Mouse (Mus musculus): ENCODE results near the gene Col19a1.
A peak's percentile ranks its signal among the peaks of the same experiment; 100 is the strongest.

The Col19a1 gene

GRCm38 (mm10) chr1:24461305-24461887 lies 125.9 kb downstream of the Col19a1 start:
- DNase-seq (ENCODE audit: low spot score): no peak

DNA sequence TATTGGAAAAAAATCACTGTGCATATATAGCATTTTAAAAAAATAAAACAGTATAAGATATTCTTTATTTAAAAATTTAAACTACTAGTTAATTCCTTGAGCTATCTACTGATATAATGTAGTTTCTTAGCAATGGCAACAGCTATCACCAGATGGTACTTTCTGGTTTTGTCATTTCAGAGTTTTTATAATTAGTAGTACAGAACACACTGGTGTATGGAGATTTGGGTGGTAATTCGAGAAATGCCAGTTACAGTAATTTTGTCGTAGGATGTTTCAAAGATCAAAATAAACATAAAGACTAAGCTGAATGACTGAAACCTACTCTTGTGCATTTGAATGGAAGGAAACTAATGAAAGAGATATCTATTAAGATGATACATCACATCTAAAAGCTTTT lies 129.3 kb downstream of the Col19a1 start:
- no peak for DNase-seq (ENCODE audit: low spot score)

DNA sequence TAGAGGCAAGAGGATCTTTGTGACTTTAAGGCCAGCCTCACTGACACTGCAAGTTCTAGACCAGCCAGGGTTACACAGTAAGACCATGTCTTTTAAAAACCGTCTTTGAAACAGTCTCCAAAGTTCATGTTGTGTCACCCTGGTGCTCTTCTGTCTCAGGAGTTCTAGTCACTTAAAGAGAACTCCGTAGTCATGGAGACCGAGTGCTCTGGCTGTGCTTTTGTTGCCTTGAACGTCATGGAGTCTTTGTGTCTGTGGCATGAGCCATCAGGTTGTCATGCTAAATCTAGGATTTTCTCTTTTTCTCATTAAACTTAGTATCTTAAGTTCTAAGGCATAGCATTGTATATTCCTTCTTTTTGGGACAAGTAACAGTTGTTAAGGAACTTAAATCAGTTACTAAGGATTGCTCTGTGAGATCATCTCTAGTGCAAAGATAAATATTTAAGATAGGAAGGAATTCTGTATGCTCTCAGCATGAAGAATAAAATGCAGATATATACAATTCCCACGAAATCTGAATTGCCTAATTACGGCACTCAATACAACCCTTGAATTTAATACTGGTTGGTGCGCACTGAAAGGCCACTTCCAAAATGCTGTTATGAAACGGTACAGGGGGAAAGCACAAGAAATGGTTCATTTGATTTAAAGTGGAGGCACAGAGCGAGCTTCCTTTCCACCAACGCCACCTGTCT lies 134.6 kb downstream of the Col19a1 start:
- no peak for DNase-seq (ENCODE audit: low spot score)

DNA sequence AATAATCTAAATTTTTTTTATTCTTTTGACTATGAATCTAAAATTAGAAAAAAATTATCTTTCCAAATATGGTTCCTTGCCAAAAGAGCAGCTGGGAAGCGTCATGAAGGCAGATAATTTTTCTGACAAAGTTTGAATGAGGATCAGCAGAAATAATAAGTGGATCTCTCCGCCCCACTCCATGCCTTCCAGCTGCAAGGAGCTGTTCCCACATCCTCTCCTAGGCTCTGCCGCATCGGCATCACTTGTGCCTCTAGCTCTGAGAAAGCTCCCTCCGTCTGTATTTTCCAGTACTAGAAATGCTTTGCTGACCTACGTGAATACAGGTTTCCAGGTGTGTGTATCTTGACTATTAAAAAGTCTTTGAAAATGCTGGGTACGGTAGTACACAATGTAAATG lies 135.1 kb downstream of the Col19a1 start:
- DNase-seq (ENCODE audit: low spot score): no peak

DNA sequence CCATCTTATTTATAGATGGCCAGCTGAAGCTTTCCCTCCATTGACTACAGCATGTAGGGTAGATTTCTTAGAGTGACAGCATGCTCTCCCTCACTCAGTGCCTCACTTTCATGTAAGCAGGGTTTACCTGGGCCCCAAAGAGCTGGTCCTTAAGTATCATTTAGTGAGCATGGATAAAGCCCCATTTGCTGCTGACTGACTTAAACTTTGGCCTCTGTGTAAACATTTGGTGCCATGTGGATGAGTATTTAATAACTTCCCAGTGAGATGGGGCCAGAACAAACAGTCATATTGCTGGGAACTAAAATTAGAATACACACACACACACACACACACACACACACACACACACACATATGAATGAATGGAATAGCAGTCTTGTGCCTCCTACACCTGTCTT lies 149.8 kb downstream of the Col19a1 start:
- no peak for DNase-seq (ENCODE audit: low spot score)

- no peak for DNase-seq (ENCODE audit: low spot score)
Measured at GRCm38 (mm10) chr1:24428306-24428705, 159.0 kb downstream of the Col19a1 start.

- peak; percentile 35 for DNase-seq (ENCODE audit: low spot score)
Measured at GRCm38 (mm10) chr1:24378125-24378821, 209.0 kb downstream of the Col19a1 start.

GRCm38 (mm10) chr1:24374902-24375301 lies 212.4 kb downstream of the Col19a1 start:
- peak; percentile 18 for DNase-seq (ENCODE audit: low spot score)

- DNase-seq (ENCODE audit: low spot score): no peak
Measured at GRCm38 (mm10) chr1:24373671-24374070, 213.6 kb downstream of the Col19a1 start.

DNA sequence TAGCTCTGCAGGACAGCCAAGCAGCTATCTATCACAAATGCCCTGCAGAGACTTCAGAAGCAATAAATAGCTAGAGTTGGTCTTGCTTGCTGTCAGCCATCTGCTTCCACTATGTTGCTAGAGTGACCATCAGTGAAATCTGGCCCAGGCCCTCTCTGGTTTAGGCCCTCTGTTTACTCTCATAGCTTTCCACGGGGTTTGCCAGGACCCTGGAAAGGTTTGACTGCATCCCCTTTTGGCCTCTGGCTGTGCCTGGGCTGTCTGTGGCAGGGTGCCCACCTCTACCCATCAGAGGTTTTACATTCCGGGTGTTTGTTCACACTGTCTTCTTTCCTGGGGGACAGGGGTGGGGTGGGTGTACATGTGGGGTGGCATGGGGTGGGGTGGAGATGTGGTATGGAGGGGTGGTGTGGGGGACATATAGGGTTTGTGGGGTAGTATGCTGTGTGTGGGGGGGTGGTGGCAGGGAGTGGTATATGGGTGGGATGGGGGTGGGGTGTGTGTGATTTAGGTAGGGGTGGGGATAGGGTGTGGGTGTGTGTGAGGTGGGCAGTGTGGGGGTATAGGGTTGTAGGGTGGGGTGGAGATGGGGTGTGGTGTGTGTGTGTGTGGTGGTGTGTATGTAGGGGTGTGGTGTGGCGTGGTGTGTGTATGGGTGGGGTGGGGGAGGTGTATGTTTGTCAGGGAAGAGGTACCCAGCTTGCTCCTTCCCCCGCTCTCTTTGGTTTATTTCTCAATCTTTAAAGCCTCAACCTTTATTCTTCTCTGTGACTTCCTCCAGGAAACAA lies 214.6 kb downstream of the Col19a1 start:
- DNase-seq (ENCODE audit: low spot score): no peak

- peak; percentile 14 for DNase-seq (ENCODE audit: low spot score)
Measured at GRCm38 (mm10) chr1:24367570-24368517, 219.4 kb downstream of the Col19a1 start.

GRCm38 (mm10) chr1:24364775-24365174 lies 222.5 kb downstream of the Col19a1 start:
- DNase-seq (ENCODE audit: low spot score): no peak

- DNase-seq (ENCODE audit: low spot score): no peak
Measured at GRCm38 (mm10) chr1:24361990-24362635, 225.2 kb downstream of the Col19a1 start.

- no peak for DNase-seq (ENCODE audit: low spot score)
Measured at GRCm38 (mm10) chr1:24349462-24350217, 237.6 kb downstream of the Col19a1 start.

- DNase-seq (ENCODE audit: low spot score): no peak
Measured at GRCm38 (mm10) chr1:24347621-24348160, 239.6 kb downstream of the Col19a1 start.

GRCm38 (mm10) chr1:24337556-24338275 lies 249.6 kb downstream of the Col19a1 start:
- no peak for DNase-seq (ENCODE audit: low spot score)

- no peak for DNase-seq (ENCODE audit: low spot score)
Measured at GRCm38 (mm10) chr1:24336051-24336450, 251.2 kb downstream of the Col19a1 start.

GRCm38 (mm10) chr1:24316961-24317589 lies 270.2 kb downstream of the Col19a1 start:
- no peak for DNase-seq (ENCODE audit: low spot score)

DNA sequence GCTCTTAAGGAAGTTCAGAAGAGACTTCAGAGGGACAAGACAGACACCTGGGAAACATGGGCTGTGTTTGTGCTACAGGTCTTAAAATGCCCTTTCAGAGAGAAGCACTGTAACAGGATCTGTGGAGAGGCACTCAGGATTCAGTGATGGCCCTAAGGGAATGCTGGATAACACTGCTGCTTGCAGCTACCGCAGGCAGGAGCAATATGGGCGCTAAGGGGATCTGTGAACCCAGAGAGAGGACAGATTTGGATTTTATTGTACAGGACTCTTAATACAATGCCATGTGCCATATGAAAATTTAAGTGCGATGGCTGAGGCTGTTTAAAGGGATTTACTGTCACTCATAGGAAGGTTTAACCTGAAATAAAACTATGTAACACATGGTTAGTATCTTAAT lies 270.8 kb downstream of the Col19a1 start:
- DNase-seq (ENCODE audit: low spot score): no peak

All from urinary bladder, postnatal 14 days (tissue).